ENCODE assay signal across 8 mouse cellular contexts in the genomic region with DNA sequence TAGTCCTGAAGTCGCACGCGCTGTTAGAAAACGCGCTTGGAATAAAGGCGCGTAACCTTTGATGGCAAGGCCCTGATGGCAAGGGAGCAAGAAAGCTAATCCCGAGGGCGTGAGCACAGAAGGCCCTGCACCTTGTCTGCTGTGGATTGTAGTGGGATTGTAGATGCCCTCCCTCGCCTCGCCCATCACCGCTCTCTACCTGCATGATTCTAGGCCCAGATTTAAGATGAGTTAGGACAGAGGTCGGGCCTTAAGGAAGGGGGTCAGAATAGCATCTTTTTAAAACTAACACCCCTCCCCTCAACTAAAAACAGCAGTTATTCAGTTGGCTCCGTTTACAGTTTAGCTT. TPM values are rescaled to one million over a fixed set of nuclear protein-coding genes. Genes with fewer than 3 reads are reported as not detected.
A peak's percentile ranks its signal among the peaks of the same experiment; 100 is the strongest.
DNase-seq lines count a peak whose midpoint lies in the region; ATAC-seq and TF ChIP-seq lines count a peak whose summit lies in the region.

No protein-coding gene starts in this region.

- peak overlapping the region; percentile 92 for H3K9ac ChIP-seq in embryonic facial prominence, embryonic 12.5 days
- H3K9ac ChIP-seq in intestine, embryonic 15.5 days, result peak overlapping the region; percentile 93
- peak overlapping the region; percentile 94 for H3K9ac ChIP-seq in neural tube, embryonic 13.5 days

- peak overlapping the region; percentile 86 for H3K27ac ChIP-seq in left cerebral cortex, adult 2 months
- H3K27ac ChIP-seq in embryonic facial prominence, embryonic 12.5 days, result peak overlapping the region; percentile 90
- peak overlapping the region; percentile 73 for H3K27ac ChIP-seq in intestine, embryonic 15.5 days
- H3K27ac ChIP-seq in neural tube, embryonic 13.5 days (replicated peaks), result peak overlapping the region; percentile 94

- 3% methylated on average over 14 of the region's 14 CpGs for WGBS in embryonic facial prominence, embryonic 12.5 days
- 1% methylated on average over 14 of the region's 14 CpGs for WGBS in intestine, embryonic 15.5 days
- 2% methylated on average over 14 of the region's 14 CpGs for WGBS in neural tube, embryonic 13.5 days

- H3K9me3 ChIP-seq in embryonic facial prominence, embryonic 12.5 days, result no peaks in the 10 kb centered on the region
- H3K9me3 ChIP-seq in intestine, embryonic 15.5 days, result no peaks in the 10 kb centered on the region
- no peaks in the 10 kb centered on the region for H3K9me3 ChIP-seq in neural tube, embryonic 13.5 days

- H3K36me3 ChIP-seq in embryonic facial prominence, embryonic 12.5 days, result peaks cover 9% of the 10 kb centered on the region
- H3K36me3 ChIP-seq in intestine, embryonic 15.5 days, result no peaks in the 10 kb centered on the region
- peaks cover 14% of the 10 kb centered on the region for H3K36me3 ChIP-seq in neural tube, embryonic 13.5 days

- intact Hi-C loops in left cerebral cortex, adult 2 months (cut with DNase I), result no loop called here
- intact Hi-C loops in left cerebral cortex, postnatal 25 days (cut with DNase I), result no loop called here

- H3K4me2 ChIP-seq in embryonic facial prominence, embryonic 12.5 days (replicated peaks), result peak overlapping the region; percentile 53
- peak overlapping the region; percentile 73 for H3K4me2 ChIP-seq in intestine, embryonic 15.5 days (replicated peaks)
- peak overlapping the region; percentile 75 for H3K4me2 ChIP-seq in neural tube, embryonic 13.5 days

- H3K4me1 ChIP-seq in embryonic facial prominence, embryonic 12.5 days, result peaks cover 23% of the 10 kb centered on the region
- H3K4me1 ChIP-seq in intestine, embryonic 15.5 days (replicated peaks), result peaks cover 22% of the 10 kb centered on the region
- peaks cover 41% of the 10 kb centered on the region for H3K4me1 ChIP-seq in neural tube, embryonic 13.5 days (replicated peaks)

- DNase-seq in left cerebral cortex, adult 2 months (ENCODE audit: extremely low spot score in 1 of 2, low spot score in 2 of 2), result no peak
- no peak for DNase-seq in left cerebral cortex, postnatal 25 days (ENCODE audit: low spot score in 2 of 2)
- no peak for DNase-seq in cerebellum, adult 11 months
- DNase-seq in cerebellum, postnatal 4 days (ENCODE audit: low spot score in 2 of 2), result no peak
- DNase-seq in adrenal gland, postnatal 25 days, result no peak

- no peaks in the 10 kb centered on the region for H3K27me3 ChIP-seq in embryonic facial prominence, embryonic 12.5 days
- H3K27me3 ChIP-seq in intestine, embryonic 15.5 days (replicated peaks), result no peaks in the 10 kb centered on the region
- no peaks in the 10 kb centered on the region for H3K27me3 ChIP-seq in neural tube, embryonic 13.5 days

- TF ChIP-seq CTCF in left cerebral cortex, adult 2 months (IDR thresholded peaks at IDR 0.05), result no peak

- ATAC-seq in embryonic facial prominence, embryonic 12.5 days (ENCODE audit: insufficient number of reproducible peaks, insufficient read depth, low FRiP score, low TSS enrichment), result 0 out of 2 replicates have a peak, but pooled peaks have one; percentile 48
- peak; percentile 78 for ATAC-seq in intestine, embryonic 15.5 days
- peak; percentile 73 for ATAC-seq in neural tube, embryonic 13.5 days (ENCODE audit: low read depth)

- H3K4me3 ChIP-seq in left cerebral cortex, adult 2 months, result peak overlapping the region; percentile 65
- peak overlapping the region; percentile 89 for H3K4me3 ChIP-seq in embryonic facial prominence, embryonic 12.5 days
- peak overlapping the region; percentile 94 for H3K4me3 ChIP-seq in intestine, embryonic 15.5 days (replicated peaks)
- peak overlapping the region; percentile 93 for H3K4me3 ChIP-seq in neural tube, embryonic 13.5 days

RNA-seq across cellular contexts. Expression of gene Ipo9, which starts 0.3 kb away (rescaled TPM):
- 100 to 1,000 TPM; 183 to 186 TPM for total RNA-seq in left cerebral cortex, adult 2 months (2021)
- 100 to 1,000 TPM; 169 to 173 TPM for total RNA-seq in left cerebral cortex, postnatal 25 days (2021)
- polyA plus RNA-seq in embryonic facial prominence, embryonic 12.5 days (2016; fragmentation: Nextera tagmentation; extraction: Ambion mirVana), result 183 and 189 TPM in 2 replicates
- 85.6 and 92.2 TPM in 2 replicates for polyA plus RNA-seq in intestine, embryonic 15.5 days (2015; fragmentation: Nextera tagmentation; extraction: Ambion mirVana)
- 104 and 114 TPM in 2 replicates for polyA plus RNA-seq in neural tube, embryonic 13.5 days (2015; fragmentation: Nextera tagmentation; extraction: Ambion mirVana)
- total RNA-seq in adrenal gland, postnatal 25 days (2021), result 60.4 and 77.0 TPM in 2 replicates

RNA-seq across cellular contexts. Expression of gene Shisa4, which starts 55.6 kb away (rescaled TPM):
- total RNA-seq in left cerebral cortex, adult 2 months (2021), result 100 to 1,000 TPM; 172 to 174 TPM
- total RNA-seq in left cerebral cortex, postnatal 25 days (2021), result 100 to 1,000 TPM; 188 to 196 TPM
- 43.5 and 43.6 TPM in 2 replicates for polyA plus RNA-seq in embryonic facial prominence, embryonic 12.5 days (2016; fragmentation: Nextera tagmentation; extraction: Ambion mirVana)
- polyA plus RNA-seq in intestine, embryonic 15.5 days (2015; fragmentation: Nextera tagmentation; extraction: Ambion mirVana), result 29.5 and 30.2 TPM in 2 replicates
- 81.8 and 95.4 TPM in 2 replicates for polyA plus RNA-seq in neural tube, embryonic 13.5 days (2015; fragmentation: Nextera tagmentation; extraction: Ambion mirVana)
- total RNA-seq in adrenal gland, postnatal 25 days (2021), result 12.1 and 12.3 TPM in 2 replicates

Comparison
In these comparisons a context has a peak if more than half of its experiments do, and no peak if none do; other contexts are left out.
1. RNA of gene Shisa4, which starts 55.6 kb away (total RNA-seq): 188 to 196 TPM in left cerebral cortex, postnatal 25 days and 172 to 174 TPM in left cerebral cortex, adult 2 months; 12.1 to 12.3 TPM in adrenal gland, postnatal 25 days; every median in the first group is over 10 times any median in the second.
2. Peak in every context shown above with its lines, with median percentiles within 50 percentile points of each other: H3K27ac ChIP-seq, H3K4me3 ChIP-seq, ATAC-seq, H3K4me2 ChIP-seq and H3K9ac ChIP-seq.